Mouse (Mus musculus): ENCODE results near the gene Glis2. TPM values are rescaled to one million over a fixed set of nuclear protein-coding genes. Genes with fewer than 3 reads are reported as not detected.

Glis2 gene
- total and polyA plus RNA-seq, 3 experiments, result 0.62 to 5.0 TPM; not detected in 1

DNA sequence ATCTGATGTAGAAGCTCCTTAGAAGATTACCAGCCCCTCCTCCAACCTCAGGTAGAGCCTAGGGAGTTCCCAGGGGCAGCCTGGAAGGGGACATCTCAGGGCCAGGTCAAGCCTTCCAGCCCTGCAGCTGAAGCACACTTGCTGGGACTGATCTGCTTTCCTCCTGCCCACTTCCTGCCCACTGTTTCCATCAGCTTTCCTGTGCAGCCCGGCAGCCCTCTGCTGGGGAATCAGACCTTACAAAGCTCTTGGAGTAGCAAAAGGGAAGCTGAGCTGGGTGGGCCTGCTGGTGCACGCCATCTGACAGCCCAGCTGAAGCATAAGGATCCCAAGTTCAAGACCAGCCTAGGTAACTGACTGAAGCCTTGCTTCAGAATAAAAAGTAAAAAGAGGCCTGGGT lies 17.6 kb upstream of the Glis2 start:
- Histone ChIP-seq H3K4me1 (ENCODE audit: control insufficient read depth in 1 of 2, insufficient read depth in 2 of 2, low read length in 2 of 2) (peaks cover 0 to 5% of the 10 kb centered on the region in 2 experiments; a peak in 2 of 4 replicates), H3K36me3 (ENCODE audit: control insufficient read depth in 1 of 2, insufficient read depth in 2 of 2, low read length in 2 of 2) (peaks cover 0 to 2% of the 10 kb centered on the region in 2 experiments; a peak in 1 of 4 replicates), H3K4me3 (ENCODE audit: control insufficient read depth in 1 of 2, insufficient read depth in 1 of 2, low read depth in 2 of 2, low read length in 2 of 2) (no peak overlapping the region), H3K79me2 (ENCODE audit: control insufficient read depth, insufficient read depth, low read length, poor library complexity) (no peaks in the 10 kb centered on the region), H3K9ac (ENCODE audit: control insufficient read depth, low read depth, low read length, poor library complexity, severe bottlenecking) (no peak overlapping the region), H3K27me3 (ENCODE audit: control insufficient read depth in 1 of 2, insufficient read depth in 2 of 2, low read length in 2 of 2) (no peaks in the 10 kb centered on the region; a peak in 1 of 4 replicates), H3K27ac (ENCODE audit: control insufficient read depth, low read depth, low read length) (no peak overlapping the region), H3K9me3 (replicated peaks; ENCODE audit: insufficient read depth, low read length) (no peaks in the 10 kb centered on the region)
- no peak for DNase-seq (ENCODE audit: low read depth, low spot score)
- TF ChIP-seq MEF2A (IDR thresholded peaks at IDR 0.05; ENCODE audit: extremely low read depth, insufficient replicate concordance, low read depth, low read length, poor library complexity, severe bottlenecking) (no peak), TAL1 (IDR thresholded peaks at IDR 0.05; ENCODE audit: low read length) (no peak), GABPA (IDR thresholded peaks at IDR 0.05; ENCODE audit: low read depth, low read length) (no peak), ELF1 (IDR thresholded peaks at IDR 0.05; ENCODE audit: low read depth, low read length) (no peak), RAD21 (IDR thresholded peaks at IDR 0.05; ENCODE audit: low read depth, low read length) (no peak), ZNF384 (IDR thresholded peaks at IDR 0.05; ENCODE audit: low read depth, low read length) (no peak), POLR2A (IDR thresholded peaks at IDR 0.05; ENCODE audit: control insufficient read depth in 1 of 2, insufficient read depth in 1 of 2, low read depth in 1 of 2, low read length in 2 of 2, poor library complexity in 1 of 2) (no peak), CTCF (IDR thresholded peaks at IDR 0.05 in 2 of 3, conservative IDR thresholded peaks at IDR 0.05 in 1 of 3; ENCODE audit: control insufficient read depth in 1 of 3, insufficient read depth in 1 of 3, low read depth in 2 of 3, low read length in 3 of 3, poor library complexity in 1 of 3, severe bottlenecking in 1 of 3) (no peak), KAT2A (conservative IDR thresholded peaks at IDR 0.05; ENCODE audit: low read depth, low read length) (no peak), CHD1 (IDR thresholded peaks at IDR 0.05; ENCODE audit: low read depth, low read length) (no peak)

DNA sequence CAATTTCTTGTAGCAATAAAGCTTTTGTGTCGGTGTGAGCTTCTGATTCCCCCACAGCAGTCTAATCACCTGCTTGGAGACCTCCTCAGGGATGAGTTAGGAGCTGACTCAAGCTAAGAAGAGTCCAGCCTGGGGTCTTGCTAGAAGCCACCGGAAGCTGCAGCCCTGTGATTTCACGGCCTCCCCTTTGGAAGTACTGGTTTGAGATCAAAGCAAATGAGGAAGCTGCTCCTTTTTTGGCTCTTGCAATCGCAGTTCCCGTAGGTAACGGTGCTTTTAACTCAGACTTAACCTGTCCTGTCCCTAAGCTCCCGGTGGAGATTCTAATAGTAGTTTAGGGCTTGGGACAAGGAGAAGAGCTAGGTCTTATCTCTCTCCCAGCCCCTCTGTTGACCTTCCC lies 15.9 kb upstream of the Glis2 start:
- no peaks in the 10 kb centered on the region for H3K27me3 ChIP-seq (ENCODE audit: control insufficient read depth in 1 of 2, insufficient read depth in 2 of 2, low read length in 2 of 2)
- no peaks in the 10 kb centered on the region for H3K79me2 ChIP-seq (ENCODE audit: control insufficient read depth, insufficient read depth, low read length, poor library complexity)
- no peak overlapping the region for H3K27ac ChIP-seq (ENCODE audit: control insufficient read depth, low read depth, low read length)
- no peaks in the 10 kb centered on the region for H3K9me3 ChIP-seq (replicated peaks; ENCODE audit: insufficient read depth, low read length)
- peaks cover 3 to 12% of the 10 kb centered on the region in 2 experiments for H3K4me1 ChIP-seq (ENCODE audit: control insufficient read depth in 1 of 2, insufficient read depth in 2 of 2, low read length in 2 of 2)
- DNase-seq (ENCODE audit: low read depth, low spot score), result no peak
- TF ChIP-seq RCOR1 (IDR thresholded peaks at IDR 0.05; ENCODE audit: low read depth, low read length) (no peak), NRF1 (IDR thresholded peaks at IDR 0.05; ENCODE audit: insufficient read depth, low read depth, low read length, poor library complexity, severe bottlenecking) (no peak), NELFE (IDR thresholded peaks at IDR 0.05; ENCODE audit: low read depth, low read length) (no peak), MYC (IDR thresholded peaks at IDR 0.05; ENCODE audit: low read depth, low read length) (no peak), TCF12 (IDR thresholded peaks at IDR 0.05; ENCODE audit: low read depth, low read length) (no peak), EP300 (IDR thresholded peaks at IDR 0.05; ENCODE audit: low read depth in 1 of 2, low read length in 2 of 2) (no peak), USF2 (IDR thresholded peaks at IDR 0.05; ENCODE audit: borderline replicate concordance in 1 of 2, insufficient read depth in 1 of 2, low read depth in 1 of 2, low read length in 2 of 2) (no peak), POLR2A (IDR thresholded peaks at IDR 0.05; ENCODE audit: control insufficient read depth in 1 of 2, insufficient read depth in 1 of 2, low read depth in 1 of 2, low read length in 2 of 2, poor library complexity in 1 of 2) (no peak)
- no peak overlapping the region for H3K4me3 ChIP-seq (ENCODE audit: control insufficient read depth in 1 of 2, insufficient read depth in 1 of 2, low read depth in 2 of 2, low read length in 2 of 2)
- peaks cover 0 to 9% of the 10 kb centered on the region in 2 experiments; a peak in 2 of 4 replicates for H3K36me3 ChIP-seq (ENCODE audit: control insufficient read depth in 1 of 2, insufficient read depth in 2 of 2, low read length in 2 of 2)
- no peak overlapping the region for H3K9ac ChIP-seq (ENCODE audit: control insufficient read depth, low read depth, low read length, poor library complexity, severe bottlenecking)

All from MEL (cell line).